Mouse (Mus musculus): Measurements from ENCODE around the gene Slc27a1.
A peak's percentile ranks its signal among the peaks of the same experiment; 100 is the strongest.

The Slc27a1 gene

GRCm38 (mm10) chr8:71558071-71558957 is 10.4 kb upstream of the Slc27a1 start, which contains the start of gene Tmem221:
TSS of gene Tmem221 (minus strand) at chr8:71558871.
- no peak for DNase-seq

DNA sequence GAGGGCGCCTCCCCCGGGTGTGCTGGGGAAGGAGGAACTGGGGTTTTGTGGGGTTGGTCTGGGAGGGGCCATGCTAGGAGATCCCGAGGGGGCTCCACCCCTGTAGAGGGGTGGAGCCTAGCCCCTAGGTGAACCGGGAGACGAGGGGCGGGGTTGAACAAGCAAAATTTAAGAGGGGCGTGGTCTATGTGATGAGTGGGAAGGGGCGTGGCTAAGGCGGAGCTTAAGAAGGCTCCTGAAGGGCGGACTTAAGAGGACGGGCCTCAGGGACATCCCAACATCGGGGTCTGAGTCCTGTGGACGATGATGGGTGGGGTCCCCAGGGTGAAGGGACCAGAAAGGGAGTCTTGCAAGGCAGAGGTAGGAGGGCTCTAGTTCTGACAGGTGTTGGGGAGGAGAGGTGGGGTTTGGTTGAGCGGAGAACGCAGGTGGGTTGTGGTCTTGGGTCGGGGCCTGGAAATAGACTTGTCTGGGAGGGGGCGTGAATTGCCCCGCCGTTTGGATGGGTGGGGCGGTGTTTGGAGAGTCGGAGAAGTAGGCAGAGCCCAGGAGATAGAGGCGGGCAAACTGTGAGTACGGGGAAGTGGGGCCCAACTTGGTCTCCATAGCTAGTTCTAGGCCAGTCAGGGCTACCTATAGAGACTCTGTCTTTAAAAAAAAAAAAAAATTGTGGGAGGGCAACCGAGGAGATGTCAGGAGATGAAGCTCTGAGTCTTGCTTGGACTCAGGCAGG is 9.6 kb upstream of the Slc27a1 start:
- DNase-seq: peak; percentile 38

- no peak for DNase-seq
These were observed 8.6 kb upstream of the Slc27a1 start for GRCm38 (mm10) chr8:71560071-71560470.

- no peak for DNase-seq
These were observed 7.9 kb upstream of the Slc27a1 start for GRCm38 (mm10) chr8:71560765-71561164.

- DNase-seq: peak; percentile 57
These were observed 7.3 kb upstream of the Slc27a1 start for GRCm38 (mm10) chr8:71561401-71561800.

DNA sequence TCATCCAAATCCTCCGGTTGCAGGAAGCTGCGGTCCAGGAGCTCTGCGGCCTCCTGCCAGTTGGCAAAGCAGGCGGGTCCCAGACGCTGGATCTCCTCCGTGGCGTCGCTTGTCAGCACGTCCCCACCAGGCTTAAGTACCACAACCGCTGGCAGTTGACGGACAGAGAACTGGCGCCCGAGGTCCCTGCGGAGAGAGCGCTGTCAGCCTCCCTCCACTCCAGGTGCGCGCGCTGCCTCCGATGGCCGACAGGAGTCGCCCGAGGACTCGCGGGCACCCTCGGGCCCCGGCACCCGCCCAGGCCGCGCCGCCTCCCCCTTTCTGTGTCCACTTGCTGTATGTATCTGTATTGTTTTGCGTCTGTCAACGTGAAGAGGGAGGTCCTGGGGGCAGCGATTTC is 5.9 kb upstream of the Slc27a1 start:
- DNase-seq: peak; percentile 78

- no peak for DNase-seq
These were observed 4.7 kb upstream of the Slc27a1 start for GRCm38 (mm10) chr8:71563992-71564391.

DNA sequence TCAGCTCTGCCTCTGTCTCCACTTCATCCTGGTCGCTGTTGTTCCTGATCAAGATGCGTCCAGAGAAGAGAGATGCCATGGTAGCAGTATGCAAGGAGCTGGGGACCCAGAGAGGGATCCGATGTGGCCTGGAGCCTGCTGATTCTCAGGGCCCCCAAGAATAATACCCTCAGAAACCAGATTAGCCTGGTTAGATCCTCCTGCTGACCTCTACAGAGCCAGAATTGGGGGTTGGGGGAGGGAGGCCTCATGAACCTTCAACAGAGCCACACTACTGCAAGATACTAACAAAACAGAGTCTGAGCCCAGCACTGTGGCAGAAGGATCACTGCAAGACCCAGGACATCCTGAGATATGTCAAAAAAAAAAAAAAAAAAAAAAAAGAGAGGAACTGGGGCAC is 2.2 kb upstream of the Slc27a1 start, which contains the start of gene Nxnl1:
Gene Nxnl1 (minus strand): TSS at position 101 of the 400 bp plus-strand sequence.
- DNase-seq: no peak

DNA sequence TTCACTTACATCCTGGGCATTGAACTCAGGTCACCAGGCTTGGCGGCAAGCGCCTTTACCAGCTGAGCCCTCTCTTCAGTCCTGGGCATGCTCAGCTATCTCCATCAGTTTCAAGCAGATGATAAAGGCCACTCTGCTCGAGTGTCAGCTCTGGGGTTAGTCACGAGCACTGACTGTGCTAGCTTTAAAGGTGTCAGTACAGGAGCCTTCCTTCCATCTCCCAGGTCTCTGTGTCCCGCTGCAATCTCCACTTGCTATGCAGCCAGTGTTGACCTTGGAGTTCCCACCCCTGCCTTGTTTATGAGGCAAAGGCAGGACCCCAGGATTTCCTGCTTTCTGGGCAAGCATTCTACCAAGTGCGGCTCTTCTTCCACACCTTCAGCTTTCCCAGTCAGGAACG is 1.1 kb upstream of the Slc27a1 start:
- DNase-seq: no peak

DNA sequence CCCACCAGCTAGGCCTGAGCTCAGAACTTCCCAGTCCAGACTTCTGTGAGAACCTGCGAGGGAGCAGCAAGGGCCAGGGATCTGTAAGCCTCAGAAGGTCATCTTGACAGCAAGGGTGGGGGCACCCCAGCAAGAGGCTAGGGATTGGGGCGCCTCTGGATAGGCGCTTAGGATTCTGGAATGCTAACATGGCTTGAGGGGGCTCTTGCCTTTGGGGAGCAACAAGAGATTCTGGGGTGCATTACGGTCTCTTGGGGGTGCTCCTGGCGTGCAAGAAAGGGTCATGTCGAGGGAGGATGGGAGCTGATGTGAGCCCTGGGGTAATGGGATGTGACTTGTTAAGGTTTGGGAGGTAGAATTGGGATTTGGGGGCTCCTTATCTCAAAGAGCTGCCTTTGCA is 259 bp downstream of the Slc27a1 start:
- peak; percentile 77 for DNase-seq

DNA sequence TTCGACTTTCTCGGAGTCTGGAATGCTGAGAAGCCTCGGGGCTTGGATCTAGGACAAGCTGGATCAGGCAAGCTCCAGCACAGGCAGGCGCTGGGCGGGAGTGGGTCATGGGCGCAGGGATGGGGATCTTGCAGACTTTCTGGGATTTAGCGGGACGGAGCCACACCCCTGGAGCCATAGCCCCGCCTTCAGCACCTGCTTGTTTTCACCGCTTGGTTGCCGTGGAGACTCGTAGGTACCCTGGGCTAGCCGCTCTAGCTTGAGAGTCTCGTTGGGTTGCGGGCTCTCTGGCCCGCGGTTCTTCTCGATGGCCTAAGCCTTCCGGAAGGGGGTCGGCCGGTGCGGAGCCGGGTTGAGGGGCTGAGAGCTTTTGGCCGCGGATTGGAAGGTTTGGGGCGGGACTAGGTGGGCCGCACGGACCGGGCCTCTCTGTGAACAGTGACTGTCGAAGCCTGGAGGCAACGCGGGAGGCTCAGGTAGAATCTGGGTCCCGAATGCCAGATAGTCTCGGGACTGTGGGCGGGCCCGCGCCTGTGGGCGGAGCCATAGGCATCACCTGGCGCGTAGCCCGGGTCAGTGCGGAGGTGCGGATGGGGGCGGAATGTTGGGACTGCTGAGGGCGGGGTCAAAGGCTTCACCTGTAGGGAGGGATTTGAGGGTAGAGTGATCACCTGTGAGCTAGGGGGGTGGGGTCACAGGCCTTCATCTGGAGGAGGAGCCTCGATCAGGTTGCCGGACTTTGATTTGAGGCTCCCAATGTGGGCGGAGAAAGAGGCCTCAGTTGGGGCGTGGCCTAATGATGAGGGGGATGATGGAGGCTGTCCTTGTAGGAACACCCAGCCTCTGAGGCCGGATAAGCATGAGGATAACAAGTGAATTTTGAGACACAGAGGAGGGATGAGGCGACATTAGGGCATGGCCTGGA is 946 bp downstream of the Slc27a1 start:
- peak; percentile 98 for DNase-seq

DNA sequence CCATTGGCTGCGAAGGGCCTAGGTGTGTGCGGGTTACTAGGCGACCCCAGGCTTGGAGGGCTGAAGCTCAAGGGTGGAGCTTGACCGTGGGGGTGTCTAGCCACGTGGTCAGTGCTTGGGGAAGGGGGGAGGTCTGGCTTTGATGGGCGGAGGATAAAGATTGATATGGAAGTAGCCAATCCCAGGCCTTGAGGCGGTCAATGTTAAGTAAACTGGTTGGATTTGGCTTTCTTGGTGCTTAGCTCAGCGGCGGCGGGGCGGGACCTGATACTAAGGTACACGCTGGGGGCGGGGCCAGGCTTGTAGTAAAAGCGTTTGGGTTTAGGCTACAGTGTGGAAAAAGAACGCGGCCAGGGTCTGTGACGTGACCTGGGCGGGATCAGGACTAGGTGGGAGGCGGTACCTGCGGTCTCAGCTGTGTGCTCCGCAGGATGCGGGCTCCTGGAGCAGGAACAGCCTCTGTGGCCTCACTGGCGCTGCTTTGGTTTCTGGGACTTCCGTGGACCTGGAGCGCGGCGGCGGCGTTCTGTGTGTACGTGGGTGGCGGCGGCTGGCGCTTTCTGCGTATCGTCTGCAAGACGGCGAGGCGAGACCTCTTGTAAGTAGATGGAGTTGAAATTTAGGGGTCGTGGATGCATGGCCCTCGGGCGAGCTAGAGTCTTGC is 1.7 kb downstream of the Slc27a1 start:
- peak; percentile 99 for DNase-seq

- no peak for DNase-seq
These were observed 3.4 kb downstream of the Slc27a1 start for GRCm38 (mm10) chr8:71572077-71572476.

GRCm38 (mm10) chr8:71572847-71573633 is 4.4 kb downstream of the Slc27a1 start:
- peak; percentile 83 for DNase-seq

- DNase-seq: no peak
These were observed 5.7 kb downstream of the Slc27a1 start for GRCm38 (mm10) chr8:71574426-71574825.

GRCm38 (mm10) chr8:71575020-71575419 is 6.3 kb downstream of the Slc27a1 start:
- DNase-seq: no peak

DNA sequence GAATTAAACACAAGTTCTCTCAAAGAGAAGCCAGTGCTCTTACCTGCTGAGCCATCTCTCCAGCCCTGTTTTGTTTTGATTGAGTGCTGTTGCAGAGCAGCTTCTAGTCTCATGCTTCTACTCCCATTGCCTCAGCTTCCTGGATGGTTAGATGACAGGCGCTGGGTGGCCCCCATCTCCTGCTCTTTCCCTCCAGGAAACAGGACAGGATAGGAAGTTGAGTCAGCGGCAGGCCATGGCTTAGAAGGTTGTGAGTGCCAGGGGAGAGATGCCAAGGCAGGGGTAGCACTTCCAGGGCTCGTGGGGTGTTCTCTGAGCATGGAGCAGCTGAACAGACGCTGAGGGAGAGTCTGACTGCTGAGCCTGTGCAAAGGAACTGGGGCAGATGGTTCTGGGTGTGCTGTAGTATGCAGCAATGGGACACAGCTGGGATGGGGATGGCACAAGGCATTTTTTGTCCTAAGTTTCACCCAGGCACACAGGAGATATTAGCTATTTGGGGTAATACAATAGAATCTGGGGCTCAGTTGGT is 9.2 kb downstream of the Slc27a1 start:
- DNase-seq: no peak

DNA sequence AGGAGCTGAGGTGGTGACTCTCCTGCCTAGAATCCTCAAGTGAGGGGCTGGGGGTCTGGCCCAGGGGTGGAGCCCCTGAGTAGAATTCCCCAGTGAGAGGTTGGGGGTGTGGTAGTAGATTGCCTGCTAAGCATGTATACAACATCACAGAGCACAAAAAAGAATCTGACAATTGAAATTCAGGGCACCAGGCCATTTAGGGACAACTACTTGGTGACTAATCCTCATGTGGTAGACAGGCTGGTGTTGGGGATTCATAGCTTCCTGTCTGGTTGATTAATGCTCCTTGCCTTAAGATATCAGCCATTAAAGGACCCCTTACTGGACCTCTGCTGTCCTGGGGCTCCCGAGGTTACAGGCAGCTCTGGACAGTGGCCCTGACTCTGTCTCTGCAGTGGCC is 10.3 kb downstream of the Slc27a1 start:
- DNase-seq: no peak

DNA sequence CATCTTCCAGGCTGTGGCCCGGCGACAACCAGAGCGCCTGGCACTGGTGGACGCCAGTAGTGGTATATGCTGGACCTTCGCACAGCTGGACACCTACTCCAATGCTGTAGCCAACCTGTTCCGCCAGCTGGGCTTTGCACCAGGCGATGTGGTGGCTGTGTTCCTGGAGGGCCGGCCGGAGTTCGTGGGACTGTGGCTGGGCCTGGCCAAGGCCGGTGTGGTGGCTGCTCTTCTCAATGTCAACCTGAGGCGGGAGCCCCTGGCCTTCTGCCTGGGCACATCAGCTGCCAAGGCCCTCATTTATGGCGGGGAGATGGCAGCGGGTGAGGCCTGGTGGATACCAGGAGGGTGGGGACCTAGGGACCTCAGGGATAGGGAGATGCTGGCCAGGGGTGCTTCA is 10.8 kb downstream of the Slc27a1 start:
- no peak for DNase-seq

- no peak for DNase-seq
These were observed 11.5 kb downstream of the Slc27a1 start for GRCm38 (mm10) chr8:71580201-71580600.

- DNase-seq: no peak
These were observed 18.2 kb downstream of the Slc27a1 start for GRCm38 (mm10) chr8:71586891-71587290.

Data from cerebellum, adult 9-11 months (tissue).